Mouse (Mus musculus) MEL (cell line): ENCODE measurements around the gene Lrrc46. TPM values are rescaled to one million over a fixed set of nuclear protein-coding genes. Genes with fewer than 3 reads are reported as not detected.

Experiments
- DNase-seq: peaks from one replicate; pipeline ENCODE4 v3.0.0; 2011; ENCODE audit warnings: low read depth, low spot score
- H3K27ac ChIP-seq: 2 replicates; pipeline ENCODE4 v1.5.1; 2012; ENCODE audit warnings: low read depth, mild to moderate bottlenecking, control low read depth, low read length, moderate library complexity; ENCODE audit not compliant: control insufficient read depth
- H3K27me3 ChIP-seq, 2 experiments: fragments of 150-350 bp in 1 of 2; sonication (generic) in 1 of 2; 2 replicates each; pipeline ENCODE4 v1.6.1; 2012; ENCODE audit warnings: low read length in 2 of 2, mild to moderate bottlenecking in 2 of 2, improper control_type of control experiment in 1 of 2, moderate library complexity in 1 of 2; ENCODE audit not compliant: insufficient read depth in 2 of 2, control insufficient read depth in 1 of 2
- H3K36me3 ChIP-seq, 2 experiments: 2 replicates each; pipeline ENCODE4 v1.6.1; 2012 to 2014; ENCODE audit warnings: low read length in 2 of 2, improper control_type of control experiment in 1 of 2, inconsistent platforms in 1 of 2, mild to moderate bottlenecking in 1 of 2; ENCODE audit not compliant: insufficient read depth in 2 of 2, control insufficient read depth in 1 of 2
- H3K4me1 ChIP-seq, 2 experiments: fragments of 150-350 bp in 1 of 2; sonication (generic) in 1 of 2; 2 replicates each; pipeline ENCODE4 v1.6.1; 2012; ENCODE audit warnings: low read length in 2 of 2, improper control_type of control experiment in 1 of 2, mild to moderate bottlenecking in 1 of 2; ENCODE audit not compliant: insufficient read depth in 2 of 2, control insufficient read depth in 1 of 2
- H3K4me3 ChIP-seq, 2 experiments: fragments of 150-350 bp in 1 of 2; sonication (generic) in 1 of 2; 2 replicates each; pipeline ENCODE4 v1.5.1; 2012; ENCODE audit warnings: low read depth in 2 of 2, low read length in 2 of 2, mild to moderate bottlenecking in 2 of 2, moderate library complexity in 2 of 2, control low read depth in 1 of 2, improper control_type of control experiment in 1 of 2; ENCODE audit not compliant: control insufficient read depth in 1 of 2, insufficient read depth in 1 of 2
- H3K79me2 ChIP-seq: 2 replicates; pipeline ENCODE4 v1.6.1; 2012; ENCODE audit warnings: mild to moderate bottlenecking, low read length, moderate library complexity; ENCODE audit not compliant: control insufficient read depth, poor library complexity, insufficient read depth
- H3K9ac ChIP-seq: 2 replicates; pipeline ENCODE4 v1.6.1; 2012; ENCODE audit warnings: low read depth, mild to moderate bottlenecking, control low read depth, low read length, moderate library complexity; ENCODE audit not compliant: control insufficient read depth, poor library complexity, severe bottlenecking
- H3K9me3 ChIP-seq: fragments of 150-350 bp; sonication (generic); replicated peaks from 2 replicates; pipeline ENCODE4 v1.6.1; 2012; ENCODE audit warnings: mild to moderate bottlenecking, low read length, improper control_type of control experiment, moderate library complexity; ENCODE audit not compliant: insufficient read depth
- CHD1 ChIP-seq: IDR thresholded peaks from 2 replicates; pipeline ENCODE4 v1.6.1; 2012; ENCODE audit warnings: low read depth, mild to moderate bottlenecking, inconsistent platforms, low read length, improper control_type of control experiment
- E2F4 ChIP-seq: IDR thresholded peaks from 2 replicates; pipeline ENCODE4 v1.6.1; 2011; ENCODE audit warnings: low read depth, low read length, improper control_type of control experiment, borderline replicate concordance
- ELF1 ChIP-seq: IDR thresholded peaks from 2 replicates; pipeline ENCODE4 v1.6.1; 2014; ENCODE audit warnings: low read depth, mild to moderate bottlenecking, inconsistent platforms, low read length, improper control_type of control experiment, moderate library complexity
- EP300 ChIP-seq, 2 experiments: IDR thresholded peaks; 2 replicates each; pipeline ENCODE4 v1.6.1; 2011; ENCODE audit warnings: improper control_type of control experiment in 2 of 2, low read length in 2 of 2, low read depth in 1 of 2, mild to moderate bottlenecking in 1 of 2
- ETS1 ChIP-seq: IDR thresholded peaks from 2 replicates; pipeline ENCODE4 v1.6.1; 2012; ENCODE audit warnings: low read depth, mild to moderate bottlenecking, inconsistent platforms, low read length, improper control_type of control experiment, moderate library complexity
- GABPA ChIP-seq: IDR thresholded peaks from 2 replicates; pipeline ENCODE4 v1.6.1; 2012; ENCODE audit warnings: low read depth, mild to moderate bottlenecking, inconsistent platforms, low read length, improper control_type of control experiment, moderate library complexity
- GATA1 ChIP-seq: IDR thresholded peaks from 2 replicates; pipeline ENCODE4 v1.6.1; 2011; ENCODE audit warnings: low read depth, low read length, improper control_type of control experiment
- JUND ChIP-seq: IDR thresholded peaks from 2 replicates; pipeline ENCODE4 v1.6.1; 2011; ENCODE audit warnings: low read depth, mild to moderate bottlenecking, improper control_type of control experiment, low read length
- KAT2A ChIP-seq: conservative IDR thresholded peaks from 2 replicates; pipeline ENCODE4 v1.6.1; 2012; ENCODE audit warnings: low read depth, low read length, improper control_type of control experiment, inconsistent platforms
- MAX ChIP-seq: IDR thresholded peaks from 2 replicates; pipeline ENCODE4 v1.6.1; 2011; ENCODE audit warnings: low read length, improper control_type of control experiment
- MYB ChIP-seq: IDR thresholded peaks from 2 replicates; pipeline ENCODE4 v1.6.1; 2011; ENCODE audit warnings: mild to moderate bottlenecking, low read depth, low read length, improper control_type of control experiment
- NELFE ChIP-seq: IDR thresholded peaks from 2 replicates; pipeline ENCODE4 v1.6.1; 2011; ENCODE audit warnings: low read depth, low read length, improper control_type of control experiment
- NRF1 ChIP-seq: IDR thresholded peaks from 2 replicates; pipeline ENCODE4 v1.6.1; 2014; ENCODE audit warnings: low read depth, mild to moderate bottlenecking, inconsistent platforms, low read length, improper control_type of control experiment, moderate library complexity; ENCODE audit not compliant: poor library complexity, insufficient read depth, severe bottlenecking
- POLR2A ChIP-seq, 2 experiments: IDR thresholded peaks; 2 replicates each; pipeline ENCODE4 v1.6.1; 2011 to 2012; ENCODE audit warnings: low read length in 2 of 2, mild to moderate bottlenecking in 2 of 2, control low read depth in 1 of 2, improper control_type of control experiment in 1 of 2, low read depth in 1 of 2, moderate library complexity in 1 of 2; ENCODE audit not compliant: control insufficient read depth in 1 of 2, insufficient read depth in 1 of 2, poor library complexity in 1 of 2
- POLR2AphosphoS2 ChIP-seq: IDR thresholded peaks from 2 replicates; pipeline ENCODE4 v1.6.1; 2011; ENCODE audit warnings: low read length, improper control_type of control experiment
- POLR2AphosphoS5 ChIP-seq: IDR thresholded peaks from 2 replicates; pipeline ENCODE4 v1.6.1; 2012; ENCODE audit warnings: low read depth, borderline replicate concordance, mild to moderate bottlenecking, inconsistent platforms, low read length, moderate library complexity, mixed read lengths
- RCOR1 ChIP-seq: IDR thresholded peaks from 2 replicates; pipeline ENCODE4 v1.6.1; 2012; ENCODE audit warnings: low read depth, mild to moderate bottlenecking, inconsistent platforms, low read length, improper control_type of control experiment
- SIN3A ChIP-seq: IDR thresholded peaks from 2 replicates; pipeline ENCODE4 v1.6.1; 2012; ENCODE audit warnings: low read length, improper control_type of control experiment, inconsistent platforms
- SMC3 ChIP-seq: IDR thresholded peaks from 2 replicates; pipeline ENCODE4 v1.6.1; 2011; ENCODE audit warnings: low read depth, low read length, improper control_type of control experiment
- TAL1 ChIP-seq: IDR thresholded peaks from 2 replicates; pipeline ENCODE4 v1.6.1; 2012; ENCODE audit warnings: mild to moderate bottlenecking, inconsistent platforms, low read length, moderate library complexity, mixed read lengths
- TBP ChIP-seq: IDR thresholded peaks from 2 replicates; pipeline ENCODE4 v1.8.0; 2011; ENCODE audit warnings: low read depth, low read length, improper control_type of control experiment
- UBTF ChIP-seq: IDR thresholded peaks from 2 replicates; pipeline ENCODE4 v1.6.1; 2012; ENCODE audit warnings: low read depth, mild to moderate bottlenecking, inconsistent platforms, low read length, improper control_type of control experiment, moderate library complexity, borderline replicate concordance; ENCODE audit not compliant: insufficient read depth
- USF2 ChIP-seq, 2 experiments: IDR thresholded peaks; 2 replicates each; pipeline ENCODE4 v1.6.1; 2011 to 2012; ENCODE audit warnings: improper control_type of control experiment in 2 of 2, low read length in 2 of 2, borderline replicate concordance in 1 of 2, inconsistent platforms in 1 of 2, low read depth in 1 of 2, mild to moderate bottlenecking in 1 of 2; ENCODE audit not compliant: insufficient read depth in 1 of 2
- ZKSCAN1 ChIP-seq: IDR thresholded peaks from 2 replicates; pipeline ENCODE4 v1.6.1; 2012; ENCODE audit warnings: low read depth, mild to moderate bottlenecking, inconsistent platforms, low read length, improper control_type of control experiment, moderate library complexity
- ZMIZ1 ChIP-seq: IDR thresholded peaks from 2 replicates; pipeline ENCODE4 v1.6.1; 2012; ENCODE audit warnings: low read depth, mild to moderate bottlenecking, inconsistent platforms, low read length, improper control_type of control experiment, moderate library complexity
- polyA plus RNA-seq, 2 experiments: library from polyadenylated mRNA; stranded (reverse) in 1 of 2; unstranded in 1 of 2; fragments of >175 nt in 1 of 2; fragments of >200 nt in 1 of 2; gene quantifications; 2 replicates each; pipeline versions ENCODE4 v1.2.1 to v1.2.4; 2012; ENCODE audit warnings: low replicate concordance in 2 of 2, low read depth in 1 of 2; ENCODE audit not compliant: insufficient read length in 2 of 2, insufficient read depth in 1 of 2, missing spikeins in 1 of 2
- total RNA-seq: library from RNA; depleted of rRNA; stranded (reverse); fragments of 300-350 nt; gene quantifications from 2 replicates; pipeline ENCODE4 v1.2.3, GENCODE M21; 2012

Lrrc46 gene
- total and polyA plus RNA-seq, 3 experiments, result 0.19 to 0.75 TPM; not detected in 1

GRCm38 (mm10) chr11:96996773-96997379, 44.3 kb downstream of the Lrrc46 start:
- Histone ChIP-seq H3K9ac (no peak overlapping the region), H3K4me1 (peaks cover 0 to 21% of the 10 kb centered on the region in 2 experiments), H3K27ac (no peak overlapping the region), H3K79me2 (no peaks in the 10 kb centered on the region), H3K4me3 (no peak overlapping the region), H3K27me3 (peaks cover 2 to 15% of the 10 kb centered on the region in 2 experiments), H3K36me3 (peaks cover 0 to 15% of the 10 kb centered on the region in 2 experiments; a peak in 2 of 4 replicates), H3K9me3 (no peaks in the 10 kb centered on the region)
- no peak for DNase-seq
- TF ChIP-seq KAT2A (no peak), POLR2A (IDR thresholded peaks at IDR 0.05; ENCODE audit: control insufficient read depth in 1 of 2, insufficient read depth in 1 of 2, low read depth in 1 of 2, low read length in 2 of 2, poor library complexity in 1 of 2) (no peak), SMC3 (no peak), POLR2AphosphoS5 (no peak), NELFE (no peak), SIN3A (no peak), NRF1 (no peak), POLR2AphosphoS2 (no peak), USF2 (IDR thresholded peaks at IDR 0.05; ENCODE audit: borderline replicate concordance in 1 of 2, insufficient read depth in 1 of 2, low read depth in 1 of 2, low read length in 2 of 2) (no peak), MYB (no peak), GABPA (no peak), TAL1 (no peak), ELF1 (no peak), CHD1 (no peak), TBP (no peak)

GRCm38 (mm10) chr11:96995836-96996772, 45.1 kb downstream of the Lrrc46 start:
- Histone ChIP-seq H3K27ac (no peak overlapping the region), H3K4me3 (no peak overlapping the region), H3K36me3 (peaks cover 0 to 15% of the 10 kb centered on the region in 2 experiments; a peak in 2 of 4 replicates), H3K79me2 (no peaks in the 10 kb centered on the region), H3K27me3 (peaks cover 2 to 13% of the 10 kb centered on the region in 2 experiments; a peak in 3 of 4 replicates), H3K4me1 (peaks cover 0 to 20% of the 10 kb centered on the region in 2 experiments), H3K9me3 (no peaks in the 10 kb centered on the region), H3K9ac (no peak overlapping the region)
- DNase-seq, result peak; percentile 25
- no peak for TF ChIP-seq POLR2AphosphoS5
- no peak for TF ChIP-seq SIN3A
- no peak for TF ChIP-seq ZKSCAN1
- no peak for TF ChIP-seq ZMIZ1
- no peak for TF ChIP-seq CHD1
- no peak for TF ChIP-seq NRF1
- TF ChIP-seq ETS1, result no peak
- TF ChIP-seq GATA1, result no peak
- no peak for TF ChIP-seq RCOR1
- no peak for TF ChIP-seq MAX
- no peak for TF ChIP-seq MYB
- TF ChIP-seq ELF1, result no peak
- TF ChIP-seq UBTF, result no peak
- TF ChIP-seq E2F4, result no peak
- TF ChIP-seq POLR2AphosphoS2, result no peak
- TF ChIP-seq TAL1, result no peak
- no peak for TF ChIP-seq JUND
- TF ChIP-seq EP300 (IDR thresholded peaks at IDR 0.05; ENCODE audit: low read depth in 1 of 2, low read length in 2 of 2), result no peak
